Mouse (Mus musculus) erythroblast, embryonic 14.5 days (primary cell): ENCODE results near the gene Spata31d1d.

Source experiments
- GATA1 ChIP-seq: IDR thresholded peaks from 2 replicates; pipeline ENCODE4 v1.6.1; 2012; ENCODE audit warnings: low read length, inconsistent platforms, mixed read lengths
- TAL1 ChIP-seq: IDR thresholded peaks from 3 replicates; pipeline ENCODE4 v1.6.1; 2012; ENCODE audit warnings: low read length, inconsistent platforms, mixed read lengths

- no peak for TF ChIP-seq GATA1
- TF ChIP-seq TAL1 = no peak
Observed at GRCm38 (mm10) chr13:59766786-59767515, 35.4 kb upstream of the Spata31d1d start.
